Mouse (Mus musculus) midbrain, embryonic 11.5 days (tissue): Measurements from ENCODE around the gene Map3k6. TPM values are rescaled to one million over a fixed set of nuclear protein-coding genes. Genes with fewer than 3 reads are reported as not detected.

ENCODE experiments used
- ATAC-seq: fragments of 200-750 bp; cut with Nextera tagmentation; 2 replicates; pipeline ENCODE4 v1.8.0; 2017; ENCODE audit warnings: moderate TSS enrichment, moderate library complexity; ENCODE audit not compliant: low FRiP score
- DNase-seq: peaks from one replicate; pipeline ENCODE4 v3.0.0; 2015; ENCODE audit warnings: low spot score; ENCODE audit errors: missing footprints
- H3K27ac ChIP-seq: fragments of 300-500 bp; sonication (generic); 2 replicates; pipeline ENCODE4 v1.5.1; 2014; ENCODE audit warnings: low read depth, low read length
- H3K27me3 ChIP-seq: fragments of 300-500 bp; sonication (generic); 2 replicates; pipeline ENCODE4 v1.6.1; 2014; ENCODE audit warnings: mild to moderate bottlenecking, low read length, moderate library complexity, mixed read lengths; ENCODE audit not compliant: control insufficient read depth, insufficient read depth
- H3K36me3 ChIP-seq: fragments of 300-500 bp; sonication (generic); 2 replicates; pipeline ENCODE4 v1.6.1; 2014; ENCODE audit warnings: mild to moderate bottlenecking, low read length, moderate library complexity, mixed read lengths; ENCODE audit not compliant: control insufficient read depth, insufficient read depth
- H3K4me1 ChIP-seq: fragments of 300-500 bp; sonication (generic); 2 replicates; pipeline ENCODE4 v1.6.1; 2014; ENCODE audit warnings: low read length; ENCODE audit not compliant: control insufficient read depth, insufficient read depth
- H3K4me2 ChIP-seq: fragments of 300-500 bp; sonication (generic); 2 replicates; pipeline ENCODE4 v1.6.1; 2014; ENCODE audit warnings: mild to moderate bottlenecking, moderate library complexity
- H3K4me3 ChIP-seq: fragments of 300-500 bp; sonication (generic); 2 replicates; pipeline ENCODE4 v1.5.1; 2014; ENCODE audit warnings: low read depth, low read length
- H3K9ac ChIP-seq: fragments of 300-500 bp; sonication (generic); 2 replicates; pipeline ENCODE4 v1.6.1; 2014; ENCODE audit warnings: low read length
- H3K9me3 ChIP-seq: fragments of 300-500 bp; sonication (generic); 2 replicates; pipeline ENCODE4 v1.6.1; 2016; ENCODE audit warnings: low read length; ENCODE audit not compliant: control insufficient read depth
- WGBS: fragments of 180-500 bp; shearing (Covaris S2); extraction: QIAGEN DNeasy Blood & Tissue Kit; methylation state at CpG from one replicate; pipeline ENCODE4 v1.1.7; 2014; 5-methylcytosine and 5-hydroxymethylcytosine counted together
- polyA plus RNA-seq: library from polyadenylated mRNA; unstranded; fragments of >200 nt; fragmentation: Nextera tagmentation; extraction: Ambion mirVana; gene quantifications from 2 replicates; pipeline ENCODE4 v1.2.1, GENCODE M21; 2014

The Map3k6 gene
- polyA plus RNA-seq, 1 experiment from 2014 or later, result 2.0 TPM

GRCm38 (mm10) chr4:133255392-133255791, 14.8 kb downstream of the Map3k6 start:
- peak; percentile 53 for DNase-seq
- no peaks in the 10 kb centered on the region for H3K36me3 ChIP-seq
- H3K4me3 ChIP-seq, result no peak overlapping the region
- no peak overlapping the region for H3K4me2 ChIP-seq
- no peaks in the 10 kb centered on the region for H3K9me3 ChIP-seq
- peaks cover 10% of the 10 kb centered on the region for H3K4me1 ChIP-seq
- 59% methylated on average over 6 of the region's 6 CpGs for WGBS
- H3K27me3 ChIP-seq, result peaks cover 32% of the 10 kb centered on the region
- H3K9ac ChIP-seq, result no peak overlapping the region
- no peak for ATAC-seq
- no peak overlapping the region for H3K27ac ChIP-seq

GRCm38 (mm10) chr4:133256820-133257219, 16.2 kb downstream of the Map3k6 start:
- no peak overlapping the region for H3K9ac ChIP-seq
- no peak overlapping the region for H3K4me2 ChIP-seq
- no peaks in the 10 kb centered on the region for H3K36me3 ChIP-seq
- no peaks in the 10 kb centered on the region for H3K4me1 ChIP-seq
- DNase-seq, result no peak
- no peak overlapping the region for H3K27ac ChIP-seq
- H3K27me3 ChIP-seq, result peaks cover 18% of the 10 kb centered on the region
- no peaks in the 10 kb centered on the region for H3K9me3 ChIP-seq
- no peak overlapping the region for H3K4me3 ChIP-seq
- 16% methylated on average over 24 of the region's 24 CpGs for WGBS
- ATAC-seq, result no peak

- H3K4me2 ChIP-seq, result no peak overlapping the region
- 28% methylated on average over 12 of the region's 12 CpGs for WGBS
- no peaks in the 10 kb centered on the region for H3K36me3 ChIP-seq
- no peak overlapping the region for H3K27ac ChIP-seq
- no peaks in the 10 kb centered on the region for H3K4me1 ChIP-seq
- ATAC-seq, result no peak
- H3K9ac ChIP-seq, result no peak overlapping the region
- H3K4me3 ChIP-seq, result no peak overlapping the region
- H3K27me3 ChIP-seq, result peaks cover 14% of the 10 kb centered on the region
- no peak for DNase-seq
- H3K9me3 ChIP-seq, result no peaks in the 10 kb centered on the region
Observed at GRCm38 (mm10) chr4:133257230-133257629, 16.6 kb downstream of the Map3k6 start.

- DNase-seq (no peak), ATAC-seq (no peak)
- no peaks in the 10 kb centered on the region for H3K4me1 ChIP-seq
- H3K27me3 ChIP-seq, result peaks cover 10% of the 10 kb centered on the region; the same call in 1 of the 2 replicates
- H3K4me2 ChIP-seq, result no peak overlapping the region
- no peak overlapping the region for H3K27ac ChIP-seq
- H3K36me3 ChIP-seq, result no peaks in the 10 kb centered on the region
- H3K9ac ChIP-seq, result no peak overlapping the region
- no peaks in the 10 kb centered on the region for H3K9me3 ChIP-seq
- no peak overlapping the region for H3K4me3 ChIP-seq
- 81% methylated on average over 12 of the region's 12 CpGs for WGBS
Observed at GRCm38 (mm10) chr4:133257798-133258408, 17.3 kb downstream of the Map3k6 start.

GRCm38 (mm10) chr4:133261641-133262374, 21.2 kb downstream of the Map3k6 start:
- H3K27me3 ChIP-seq, result peaks cover 3% of the 10 kb centered on the region; the same call in 1 of the 2 replicates
- no peaks in the 10 kb centered on the region for H3K4me1 ChIP-seq
- H3K9ac ChIP-seq, result no peak overlapping the region
- peaks cover 3% of the 10 kb centered on the region; the same call in 1 of the 2 replicates for H3K9me3 ChIP-seq
- no peak for ATAC-seq
- H3K4me2 ChIP-seq, result no peak overlapping the region
- peaks cover 24% of the 10 kb centered on the region for H3K36me3 ChIP-seq
- no peak for DNase-seq
- H3K27ac ChIP-seq, result no peak overlapping the region
- no peak overlapping the region for H3K4me3 ChIP-seq
- 49% methylated on average over 10 of the region's 10 CpGs for WGBS

- no peak for ATAC-seq
- Histone ChIP-seq H3K9me3 (peaks cover 3% of the 10 kb centered on the region; the same call in 1 of the 2 replicates), H3K4me3 (no peak overlapping the region), H3K27me3 (peaks cover under 1% of the 10 kb centered on the region; the same call in 1 of the 2 replicates), H3K4me2 (no peak overlapping the region), H3K36me3 (peaks cover 26% of the 10 kb centered on the region), H3K27ac (no peak overlapping the region), H3K9ac (no peak overlapping the region), H3K4me1 (no peaks in the 10 kb centered on the region)
- DNase-seq, result peak; percentile 71
- 77% methylated on average over 7 of the region's 7 CpGs for WGBS
Observed at GRCm38 (mm10) chr4:133262375-133262765, 21.8 kb downstream of the Map3k6 start.

- H3K27ac ChIP-seq, result no peak within 1 kb of the TSS
- H3K9ac ChIP-seq, result no peak within 1 kb of the TSS
- H3K9me3 ChIP-seq, result peaks cover 3% of the 10 kb centered on the region; the same call in 1 of the 2 replicates
- DNase-seq (peak; percentile 68), ATAC-seq (no peak)
- H3K36me3 ChIP-seq, result peaks cover 30% of the 10 kb centered on the region
- no peaks in the 10 kb centered on the region for H3K4me1 ChIP-seq
- H3K27me3 ChIP-seq, result no peaks in the 10 kb centered on the region
- H3K4me3 ChIP-seq, result no peak within 1 kb of the TSS
- H3K4me2 ChIP-seq, result no peak within 1 kb of the TSS
- 52% methylated on average over 7 of the region's 7 CpGs for WGBS
Observed at GRCm38 (mm10) chr4:133262882-133263281, 22.3 kb downstream of the Map3k6 start, which contains the start of gene Sytl1. Sytl1 (minus strand) TSS chr4:133263113.

GRCm38 (mm10) chr4:133263756-133264155, 23.1 kb downstream of the Map3k6 start:
- WGBS, result 94% methylated on average over 5 of the region's 5 CpGs
- no peak overlapping the region for H3K4me3 ChIP-seq
- no peaks in the 10 kb centered on the region for H3K4me1 ChIP-seq
- ATAC-seq, result no peak
- no peak for DNase-seq
- peaks cover 3% of the 10 kb centered on the region; the same call in 1 of the 2 replicates for H3K9me3 ChIP-seq
- peaks cover 36% of the 10 kb centered on the region for H3K36me3 ChIP-seq
- no peak overlapping the region for H3K27ac ChIP-seq
- no peak overlapping the region for H3K4me2 ChIP-seq
- H3K9ac ChIP-seq, result no peak overlapping the region
- no peaks in the 10 kb centered on the region for H3K27me3 ChIP-seq

GRCm38 (mm10) chr4:133264559-133264958, 23.9 kb downstream of the Map3k6 start:
- peaks cover 3% of the 10 kb centered on the region; the same call in 1 of the 2 replicates for H3K9me3 ChIP-seq
- 100% methylated on average over 2 of the region's 2 CpGs for WGBS
- H3K9ac ChIP-seq, result no peak overlapping the region
- DNase-seq (no peak), ATAC-seq (no peak)
- H3K27me3 ChIP-seq, result no peaks in the 10 kb centered on the region
- H3K27ac ChIP-seq, result no peak overlapping the region
- no peaks in the 10 kb centered on the region for H3K4me1 ChIP-seq
- peaks cover 43% of the 10 kb centered on the region for H3K36me3 ChIP-seq
- no peak overlapping the region for H3K4me2 ChIP-seq
- H3K4me3 ChIP-seq, result no peak overlapping the region
